Mouse (Mus musculus) forebrain, embryonic 11.5 days (tissue): ENCODE measurements around the gene Gck. TPM values are rescaled to one million over a fixed set of nuclear protein-coding genes. Genes with fewer than 3 reads are reported as not detected.

Experiments
- ATAC-seq: fragments of 200-750 bp; cut with Nextera tagmentation; replicated peaks from 2 replicates; pipeline ENCODE4 v1.8.0; 2017; ENCODE audit warnings: moderate TSS enrichment; ENCODE audit not compliant: low FRiP score
- DNase-seq: peaks from one replicate; pipeline ENCODE4 v3.0.0-alpha.2; 2017; ENCODE audit warnings: low spot score
- H3K27ac ChIP-seq: fragments of 300-500 bp; sonication (generic); 2 replicates; pipeline ENCODE4 v1.5.1; 2014; ENCODE audit warnings: low read depth, low read length
- H3K27me3 ChIP-seq: fragments of 300-500 bp; sonication (generic); 2 replicates; pipeline ENCODE4 v1.6.1; 2014; ENCODE audit warnings: mild to moderate bottlenecking, low read length, mixed read lengths; ENCODE audit not compliant: control insufficient read depth, insufficient read depth
- H3K36me3 ChIP-seq: fragments of 300-500 bp; sonication (generic); 2 replicates; pipeline ENCODE4 v1.6.1; 2014; ENCODE audit warnings: mild to moderate bottlenecking, low read length, moderate library complexity, mixed read lengths; ENCODE audit not compliant: control insufficient read depth, insufficient read depth
- H3K4me1 ChIP-seq: fragments of 300-500 bp; sonication (generic); replicated peaks from 2 replicates; pipeline ENCODE4 v1.6.1; 2014; ENCODE audit warnings: low read length, mixed read lengths; ENCODE audit not compliant: control insufficient read depth, insufficient read depth
- H3K4me2 ChIP-seq: fragments of 300-500 bp; sonication (generic); 2 replicates; pipeline ENCODE4 v1.6.1; 2014; ENCODE audit warnings: low read depth, mild to moderate bottlenecking, low read length, moderate library complexity, mixed read lengths; ENCODE audit not compliant: severe bottlenecking
- H3K4me3 ChIP-seq: fragments of 300-500 bp; sonication (generic); 2 replicates; pipeline ENCODE4 v1.5.1; 2014; ENCODE audit warnings: low read depth, low read length
- H3K9ac ChIP-seq: fragments of 300-500 bp; sonication (generic); 2 replicates; pipeline ENCODE4 v1.6.1; 2014; ENCODE audit warnings: low read length
- H3K9me3 ChIP-seq: fragments of 300-500 bp; sonication (generic); 2 replicates; pipeline ENCODE4 v1.6.1; 2016; ENCODE audit warnings: low read length, mixed read lengths; ENCODE audit not compliant: control insufficient read depth
- WGBS: fragments of 180-500 bp; shearing (Covaris S2); extraction: QIAGEN DNeasy Blood & Tissue Kit; methylation state at CpG from one replicate; pipeline ENCODE4 v1.1.7; 2014; 5-methylcytosine and 5-hydroxymethylcytosine counted together
- polyA plus RNA-seq: library from polyadenylated mRNA; unstranded; fragments of >200 nt; fragmentation: Nextera tagmentation; extraction: Ambion mirVana; gene quantifications from 2 replicates; pipeline ENCODE4 v1.2.1, GENCODE M21; 2014

Gene Gck
- polyA plus RNA-seq, 1 experiment from 2014 or later = 1.8 TPM

GRCm38 (mm10) chr11:5872707-5873106 is 77.2 kb downstream of the Gck start:
- Histone ChIP-seq H3K4me2 (no peak overlapping the region), H3K36me3 (peaks cover 7% of the 10 kb centered on the region), H3K27me3 (no peaks in the 10 kb centered on the region), H3K4me3 (no peak overlapping the region), H3K27ac (no peak overlapping the region), H3K9me3 (no peaks in the 10 kb centered on the region), H3K4me1 (peaks cover 7% of the 10 kb centered on the region; the same call in 1 of the 2 replicates), H3K9ac (no peak overlapping the region)
- WGBS = 93% methylated on average over 11 of the region's 11 CpGs
- DNase-seq (no peak), ATAC-seq (no peak)

- Histone ChIP-seq H3K9ac (no peak overlapping the region), H3K9me3 (no peaks in the 10 kb centered on the region), H3K27ac (no peak overlapping the region), H3K4me3 (no peak overlapping the region), H3K27me3 (no peaks in the 10 kb centered on the region), H3K4me2 (no peak overlapping the region), H3K36me3 (peaks cover 7% of the 10 kb centered on the region), H3K4me1 (no peaks in the 10 kb centered on the region)
- ATAC-seq (no peak), DNase-seq (no peak)
- WGBS = 90% methylated on average over 16 of the region's 16 CpGs
Measured at GRCm38 (mm10) chr11:5870069-5870468, 79.8 kb downstream of the Gck start.

GRCm38 (mm10) chr11:5869331-5869730 is 80.5 kb downstream of the Gck start:
- no peak for DNase-seq
- WGBS = 95% methylated on average over 16 of the region's 16 CpGs
- no peak overlapping the region for H3K4me2 ChIP-seq
- H3K27ac ChIP-seq = no peak overlapping the region
- H3K9ac ChIP-seq = no peak overlapping the region
- H3K36me3 ChIP-seq = peaks cover 7% of the 10 kb centered on the region
- H3K9me3 ChIP-seq = no peaks in the 10 kb centered on the region
- ATAC-seq = no peak
- H3K4me1 ChIP-seq = no peaks in the 10 kb centered on the region
- H3K4me3 ChIP-seq = no peak overlapping the region
- no peaks in the 10 kb centered on the region for H3K27me3 ChIP-seq

GRCm38 (mm10) chr11:5868324-5868723 is 81.6 kb downstream of the Gck start:
- Histone ChIP-seq H3K27me3 (no peaks in the 10 kb centered on the region; the same call in 1 of the 2 replicates), H3K4me1 (no peaks in the 10 kb centered on the region), H3K36me3 (peaks cover 7% of the 10 kb centered on the region), H3K4me3 (no peak overlapping the region), H3K4me2 (no peak overlapping the region), H3K27ac (no peak overlapping the region), H3K9me3 (no peaks in the 10 kb centered on the region), H3K9ac (no peak overlapping the region)
- ATAC-seq = no peak
- DNase-seq = no peak
- WGBS = 94% methylated on average over 12 of the region's 12 CpGs

- no peak overlapping the region for H3K9ac ChIP-seq
- WGBS = 95% methylated on average over 2 of the region's 2 CpGs
Measured at GRCm38 (mm10) chr11:5867196-5867595, 82.7 kb downstream of the Gck start.

GRCm38 (mm10) chr11:5862394-5863105 is 87.3 kb downstream of the Gck start:
- 39% methylated on average over 15 of the region's 15 CpGs for WGBS

More at GRCm38 (mm10) chr11:5867196-5867595, 82.7 kb downstream of the Gck start:
- DNase-seq = no peak
- peaks cover under 1% of the 10 kb centered on the region for H3K4me1 ChIP-seq
- peaks cover 8% of the 10 kb centered on the region for H3K27me3 ChIP-seq
- H3K9me3 ChIP-seq = no peaks in the 10 kb centered on the region
- H3K36me3 ChIP-seq = peaks cover 2% of the 10 kb centered on the region
- ATAC-seq = no peak
- H3K27ac ChIP-seq = no peak overlapping the region
- H3K4me3 ChIP-seq = no peak overlapping the region
- no peak overlapping the region for H3K4me2 ChIP-seq

GRCm38 (mm10) chr11:5861678-5862393 is 88.0 kb downstream of the Gck start, which contains the start of gene Aebp1:
Gene Aebp1 (plus strand): TSS chr11:5861947.
- WGBS = 4% methylated on average over 52 of the region's 59 CpGs
- Histone ChIP-seq H3K27ac (no peak within 1 kb of the TSS), H3K4me3 (peak within 1 kb of the TSS; percentile 23), H3K36me3 (no peaks in the 10 kb centered on the region), H3K9ac (peak within 1 kb of the TSS; percentile 47), H3K27me3 (peaks cover 28% of the 10 kb centered on the region), H3K4me1 (peaks cover 7% of the 10 kb centered on the region), H3K9me3 (no peaks in the 10 kb centered on the region), H3K4me2 (peak within 1 kb of the TSS; percentile 55)
- DNase-seq (peak; percentile 68), ATAC-seq (no peak)

More at GRCm38 (mm10) chr11:5862394-5863105, 87.3 kb downstream of the Gck start:
- peak overlapping the region; percentile 55; the same call in 1 of the 2 replicates for H3K4me2 ChIP-seq
- H3K27ac ChIP-seq = no peak overlapping the region
- peaks cover 7% of the 10 kb centered on the region for H3K4me1 ChIP-seq
- DNase-seq (no peak), ATAC-seq (no peak)
- no peaks in the 10 kb centered on the region for H3K36me3 ChIP-seq
- H3K4me3 ChIP-seq = peak overlapping the region; percentile 23
- no peaks in the 10 kb centered on the region for H3K9me3 ChIP-seq
- peaks cover 28% of the 10 kb centered on the region for H3K27me3 ChIP-seq
- no peak overlapping the region for H3K9ac ChIP-seq

- peaks cover 28% of the 10 kb centered on the region for H3K27me3 ChIP-seq
- H3K36me3 ChIP-seq = no peaks in the 10 kb centered on the region
- H3K4me2 ChIP-seq = no peak overlapping the region
- no peaks in the 10 kb centered on the region for H3K9me3 ChIP-seq
- no peak for DNase-seq
- peaks cover 7% of the 10 kb centered on the region for H3K4me1 ChIP-seq
- H3K4me3 ChIP-seq = no peak overlapping the region
- H3K9ac ChIP-seq = no peak overlapping the region
- WGBS = 58% methylated on average over 6 of the region's 6 CpGs
- no peak for ATAC-seq
- H3K27ac ChIP-seq = no peak overlapping the region
Measured at GRCm38 (mm10) chr11:5860639-5861038, 89.2 kb downstream of the Gck start.
